Mouse (Mus musculus): ENCODE measurements around the gene Fgfr2.

- TF ChIP-seq CTCF (conservative IDR thresholded peaks at IDR 0.05; ENCODE audit: insufficient read depth, insufficient read length, low read depth, low read length) (no peak), POLR2A (IDR thresholded peaks at IDR 0.05; ENCODE audit: low read depth, low read length) (no peak)
These were observed 366.8 kb downstream of the Fgfr2 start for GRCm38 (mm10) chr7:132756325-132756724.

Measured in kidney, adult 2 months (tissue).